Mouse (Mus musculus) megakaryocyte progenitor cell, adult 5-6 weeks (primary cell): Measurements from ENCODE around the gene Xntrpc. TPM values are rescaled to one million over a fixed set of nuclear protein-coding genes. Genes with fewer than 3 reads are reported as not detected.
A peak's percentile ranks its signal among the peaks of the same experiment; 100 is the strongest.

ENCODE experiments used
- ATAC-seq: replicated peaks from 2 replicates; pipeline ENCODE4 v1.8.0; 2016; ENCODE audit warnings: mild to moderate bottlenecking, moderate TSS enrichment, inconsistent platforms; ENCODE audit not compliant: poor library complexity
- total RNA-seq, 2 experiments: library from RNA; stranded (forward) in 1 of 2; stranded (reverse) in 1 of 2; fragments of 157-497, 149-512 nt in 1 of 2; fragments of 200-1000 nt in 1 of 2; gene quantifications; 2 replicates each; pipeline versions ENCODE4 v1.2.3 to v1.2.4; 2015 to 2017

The Xntrpc gene
- total RNA-seq, 2 experiments from 2014 or later: 0.57 to 0.92 TPM

DNA sequence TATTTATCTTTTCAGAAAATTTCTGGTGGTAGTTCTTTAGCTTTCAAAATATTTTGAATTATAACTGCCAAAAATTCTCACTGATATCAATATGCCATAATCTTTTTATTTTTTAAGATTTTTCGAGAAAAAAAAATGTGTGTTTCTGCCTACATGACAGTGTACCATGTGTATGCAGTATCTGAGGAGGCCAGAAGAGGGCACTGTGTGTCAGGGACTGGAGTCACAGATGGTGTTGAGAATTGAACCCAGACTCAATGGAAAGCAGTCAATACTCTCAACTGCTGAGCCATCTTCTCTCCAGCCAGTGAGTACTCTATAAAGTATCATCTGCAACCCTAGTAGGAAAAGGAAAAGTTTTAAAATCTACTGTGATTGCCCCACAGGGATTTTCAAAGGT lies 72.0 kb downstream of the Xntrpc start:
- ATAC-seq: peak; percentile 90

- no peak for ATAC-seq
Observed at GRCm38 (mm10) chr7:102137898-102138297, 72.4 kb downstream of the Xntrpc start.

Other genes starting within 250 kb of the Xntrpc start
- not detected in 2 replicates for gene Phox2a, start 247.4 kb upstream of the Xntrpc start, total RNA-seq (2015)
- not detected in 2 replicates for gene Phox2a, start 247.4 kb upstream of the Xntrpc start, total RNA-seq (2017)
- 1.2 and 4.0 TPM in 2 replicates for gene Inppl1, start 227.5 kb upstream of the Xntrpc start, total RNA-seq (2015)
- 1.6 and 4.6 TPM in 2 replicates for gene Inppl1, start 227.5 kb upstream of the Xntrpc start, total RNA-seq (2017)
- gene Folr2, start 208.5 kb upstream of the Xntrpc start, total RNA-seq (2015): not detected in 2 replicates
- gene Folr2, start 208.5 kb upstream of the Xntrpc start, total RNA-seq (2017): not detected in 2 replicates
- gene Anapc15, start 202.0 kb upstream of the Xntrpc start, total RNA-seq (2015): 56.2 and 70.6 TPM in 2 replicates
- gene Anapc15, start 202.0 kb upstream of the Xntrpc start, total RNA-seq (2017): 98.6 and 132 TPM in 2 replicates
- gene Folr1, start 194.9 kb upstream of the Xntrpc start, total RNA-seq (2015): 0.74 and 1.9 TPM in 2 replicates
- gene Folr1, start 194.9 kb upstream of the Xntrpc start, total RNA-seq (2017): 0.37 TPM in 1 of 2 replicates, not detected in the other
- 74.7 and 91.8 TPM in 2 replicates for gene Lamtor1, start 159.8 kb upstream of the Xntrpc start, total RNA-seq (2015)
- gene Lamtor1, start 159.8 kb upstream of the Xntrpc start, total RNA-seq (2017): 75.0 and 75.7 TPM in 2 replicates
- gene Tomt, start 159.4 kb upstream of the Xntrpc start, total RNA-seq (2015): 0.10 TPM in 1 of 2 replicates, not detected in the other
- gene Tomt, start 159.4 kb upstream of the Xntrpc start, total RNA-seq (2017): 0.07 TPM in 1 of 2 replicates, not detected in the other
- gene Lrrc51, start 131.8 kb upstream of the Xntrpc start, total RNA-seq (2015): 1.9 and 3.8 TPM in 2 replicates
- gene Lrrc51, start 131.8 kb upstream of the Xntrpc start, total RNA-seq (2017): 1.0 TPM in 1 of 2 replicates, not detected in the other
- 83.1 and 93.8 TPM in 2 replicates for gene Numa1, start 131.6 kb upstream of the Xntrpc start, total RNA-seq (2015)
- gene Numa1, start 131.6 kb upstream of the Xntrpc start, total RNA-seq (2017): 156 and 190 TPM in 2 replicates
- 3.1 and 7.6 TPM in 2 replicates for gene Il18bp, start 47.0 kb upstream of the Xntrpc start, total RNA-seq (2015)
- gene Il18bp, start 47.0 kb upstream of the Xntrpc start, total RNA-seq (2017): 2.1 and 2.5 TPM in 2 replicates
- gene Rnf121, start 244 bp upstream of the Xntrpc start, total RNA-seq (2015): 11.3 and 12.2 TPM in 2 replicates
- 7.1 and 12.7 TPM in 2 replicates for gene Rnf121, start 244 bp upstream of the Xntrpc start, total RNA-seq (2017)
- 17.6 and 19.7 TPM in 2 replicates for gene Xndc1, start 202 bp upstream of the Xntrpc start, total RNA-seq (2015)
- gene Xndc1, start 202 bp upstream of the Xntrpc start, total RNA-seq (2017): 28.4 and 30.3 TPM in 2 replicates
- not detected in 2 replicates for gene Trpc2, start 17.4 kb downstream of the Xntrpc start, total RNA-seq (2015)
- gene Trpc2, start 17.4 kb downstream of the Xntrpc start, total RNA-seq (2017): 0.24 TPM in 1 of 2 replicates, not detected in the other
- not detected in 2 replicates for gene Art1, start 36.0 kb downstream of the Xntrpc start, total RNA-seq (2015)
- gene Art1, start 36.0 kb downstream of the Xntrpc start, total RNA-seq (2017): not detected in 2 replicates
- gene Art5, start 43.8 kb downstream of the Xntrpc start, total RNA-seq (2015): 0.12 TPM in 1 of 2 replicates, not detected in the other
- 0.17 and 0.20 TPM in 2 replicates for gene Art5, start 43.8 kb downstream of the Xntrpc start, total RNA-seq (2017)
- gene Chrna10, start 51.1 kb downstream of the Xntrpc start, total RNA-seq (2015): not detected in 2 replicates
- not detected in 2 replicates for gene Chrna10, start 51.1 kb downstream of the Xntrpc start, total RNA-seq (2017)
- gene Nup98, start 144.5 kb downstream of the Xntrpc start, total RNA-seq (2015): 75.3 TPM in 2 replicates
- 41.3 and 46.1 TPM in 2 replicates for gene Nup98, start 144.5 kb downstream of the Xntrpc start, total RNA-seq (2017)
- 71.9 and 80.7 TPM in 2 replicates for gene Pgap2, start 144.5 kb downstream of the Xntrpc start, total RNA-seq (2015)
- 30.6 and 32.9 TPM in 2 replicates for gene Pgap2, start 144.5 kb downstream of the Xntrpc start, total RNA-seq (2017)
- gene Rhog, start 190.3 kb downstream of the Xntrpc start, total RNA-seq (2015): 208 and 213 TPM in 2 replicates
- gene Rhog, start 190.3 kb downstream of the Xntrpc start, total RNA-seq (2017): 44.7 and 47.3 TPM in 2 replicates
- gene Stim1, start 202.1 kb downstream of the Xntrpc start, total RNA-seq (2015): 22.4 and 23.5 TPM in 2 replicates
- gene Stim1, start 202.1 kb downstream of the Xntrpc start, total RNA-seq (2017): 33.5 and 36.4 TPM in 2 replicates